Mouse (Mus musculus) A20 (cell line): Measurements from ENCODE around the gene Klk13.

Source experiments
- DNase-seq: peaks from one replicate; pipeline ENCODE4 v3.0.0-alpha.2; 2011; ENCODE audit warnings: low read depth, low spot score

Klk13 gene

GRCm38 (mm10) chr7:43771916-43772315, 59.5 kb downstream of the Klk13 start:
- DNase-seq, result no peak

- DNase-seq, result no peak
Observed at GRCm38 (mm10) chr7:43772901-43773300, 60.5 kb downstream of the Klk13 start.

GRCm38 (mm10) chr7:43774364-43774763, 62.0 kb downstream of the Klk13 start, which contains the start of gene Klk11:
Klk11 (plus strand) TSS chr7:43774604.
- DNase-seq, result no peak

- DNase-seq, result no peak
Observed at GRCm38 (mm10) chr7:43774802-43775201, 62.4 kb downstream of the Klk13 start.

- no peak for DNase-seq
Observed at GRCm38 (mm10) chr7:43775311-43776057, 63.1 kb downstream of the Klk13 start.

GRCm38 (mm10) chr7:43776506-43776905, 64.1 kb downstream of the Klk13 start:
- no peak for DNase-seq
